Mouse (Mus musculus): ENCODE measurements around the gene Zcchc13. TPM values are rescaled to one million over a fixed set of nuclear protein-coding genes. Genes with fewer than 3 reads are reported as not detected.

Zcchc13 gene
- polyA plus RNA-seq, 1 experiment from 2014 or later: not detected

- ATAC-seq (ENCODE audit: low FRiP score, low TSS enrichment): no peak
- 73% methylated on average over 4 of the region's 4 CpGs for WGBS
- peaks cover 20% of the 10 kb centered on the region for H3K36me3 ChIP-seq (ENCODE audit: control insufficient read depth, insufficient read depth, low read length)
- peak overlapping the region; percentile 43 for H3K4me3 ChIP-seq (ENCODE audit: low read length)
- no peaks in the 10 kb centered on the region for H3K9me3 ChIP-seq (ENCODE audit: control insufficient read depth, low read length)
- no peaks in the 10 kb centered on the region for H3K27me3 ChIP-seq (ENCODE audit: control insufficient read depth, insufficient read depth, low read length)
- peak overlapping the region; percentile 59; the same call in 1 of the 2 replicates for H3K9ac ChIP-seq (ENCODE audit: low read depth, low read length)
- H3K4me1 ChIP-seq (ENCODE audit: control insufficient read depth, insufficient read depth, low read length): 0 out of 2 replicates have a peak, but pooled peaks cover 3% of the 10 kb centered on the region
- peak overlapping the region; percentile 48 for H3K4me2 ChIP-seq (replicated peaks; ENCODE audit: low read depth, low read length)
- H3K27ac ChIP-seq (ENCODE audit: low read depth, low read length): no peak overlapping the region
These were observed 14.9 kb upstream of the Zcchc13 start for GRCm38 (mm10) chrX:103615453-103615852.

- Histone ChIP-seq H3K4me2 (replicated peaks; ENCODE audit: low read depth, low read length) (peak overlapping the region; percentile 48), H3K9me3 (ENCODE audit: control insufficient read depth, low read length) (no peaks in the 10 kb centered on the region), H3K9ac (ENCODE audit: low read depth, low read length) (peak overlapping the region; percentile 59), H3K4me3 (ENCODE audit: low read length) (peak overlapping the region; percentile 43), H3K27ac (ENCODE audit: low read depth, low read length) (peak overlapping the region; percentile 90), H3K4me1 (ENCODE audit: control insufficient read depth, insufficient read depth, low read length) (0 out of 2 replicates have a peak, but pooled peaks cover 3% of the 10 kb centered on the region), H3K36me3 (ENCODE audit: control insufficient read depth, insufficient read depth, low read length) (peaks cover 15% of the 10 kb centered on the region; the same call in 1 of the 2 replicates), H3K27me3 (ENCODE audit: control insufficient read depth, insufficient read depth, low read length) (no peaks in the 10 kb centered on the region)
- peak; percentile 17; the same call in 1 of the 2 replicates for ATAC-seq (ENCODE audit: low FRiP score, low TSS enrichment)
- WGBS: 33% methylated on average over 19 of the region's 19 CpGs
These were observed 14.2 kb upstream of the Zcchc13 start for GRCm38 (mm10) chrX:103616162-103616535.

- H3K27me3 ChIP-seq (ENCODE audit: control insufficient read depth, insufficient read depth, low read length): no peaks in the 10 kb centered on the region
- H3K4me1 ChIP-seq (ENCODE audit: control insufficient read depth, insufficient read depth, low read length): 0 out of 2 replicates have a peak, but pooled peaks cover 3% of the 10 kb centered on the region
- peak overlapping the region; percentile 43 for H3K4me3 ChIP-seq (ENCODE audit: low read length)
- H3K4me2 ChIP-seq (replicated peaks; ENCODE audit: low read depth, low read length): peak overlapping the region; percentile 48
- peaks cover 11% of the 10 kb centered on the region; the same call in 1 of the 2 replicates for H3K36me3 ChIP-seq (ENCODE audit: control insufficient read depth, insufficient read depth, low read length)
- peak overlapping the region; percentile 59 for H3K9ac ChIP-seq (ENCODE audit: low read depth, low read length)
- no peaks in the 10 kb centered on the region for H3K9me3 ChIP-seq (ENCODE audit: control insufficient read depth, low read length)
- peak overlapping the region; percentile 90 for H3K27ac ChIP-seq (ENCODE audit: low read depth, low read length)
- 3% methylated on average over 32 of the region's 50 CpGs for WGBS
- ATAC-seq (ENCODE audit: low FRiP score, low TSS enrichment): peak; percentile 97
These were observed 13.6 kb upstream of the Zcchc13 start for GRCm38 (mm10) chrX:103616536-103617404.

GRCm38 (mm10) chrX:103617405-103618095 is 12.8 kb upstream of the Zcchc13 start:
- Histone ChIP-seq H3K27ac (ENCODE audit: low read depth, low read length) (peak overlapping the region; percentile 90), H3K4me1 (ENCODE audit: control insufficient read depth, insufficient read depth, low read length) (0 out of 2 replicates have a peak, but pooled peaks cover 3% of the 10 kb centered on the region), H3K4me2 (replicated peaks; ENCODE audit: low read depth, low read length) (peak overlapping the region; percentile 48), H3K27me3 (ENCODE audit: control insufficient read depth, insufficient read depth, low read length) (no peaks in the 10 kb centered on the region), H3K9me3 (ENCODE audit: control insufficient read depth, low read length) (no peaks in the 10 kb centered on the region), H3K9ac (ENCODE audit: low read depth, low read length) (peak overlapping the region; percentile 59; the same call in 1 of the 2 replicates), H3K4me3 (ENCODE audit: low read length) (peak overlapping the region; percentile 43), H3K36me3 (ENCODE audit: control insufficient read depth, insufficient read depth, low read length) (peaks cover 8% of the 10 kb centered on the region; the same call in 1 of the 2 replicates)
- WGBS: 22% methylated on average over 8 of the region's 8 CpGs
- no peak for ATAC-seq (ENCODE audit: low FRiP score, low TSS enrichment)

GRCm38 (mm10) chrX:103621799-103622198 is 8.6 kb upstream of the Zcchc13 start:
- Histone ChIP-seq H3K27me3 (ENCODE audit: control insufficient read depth, insufficient read depth, low read length) (no peaks in the 10 kb centered on the region), H3K4me1 (ENCODE audit: control insufficient read depth, insufficient read depth, low read length) (0 out of 2 replicates have a peak, but pooled peaks cover 3% of the 10 kb centered on the region), H3K4me2 (replicated peaks; ENCODE audit: low read depth, low read length) (peak overlapping the region; percentile 61), H3K9ac (ENCODE audit: low read depth, low read length) (peak overlapping the region; percentile 76), H3K27ac (ENCODE audit: low read depth, low read length) (peak overlapping the region; percentile 92), H3K36me3 (ENCODE audit: control insufficient read depth, insufficient read depth, low read length) (no peaks in the 10 kb centered on the region), H3K9me3 (ENCODE audit: control insufficient read depth, low read length) (no peaks in the 10 kb centered on the region), H3K4me3 (ENCODE audit: low read length) (peak overlapping the region; percentile 42)
- WGBS: 10% methylated on average over 8 of the region's 8 CpGs
- ATAC-seq (ENCODE audit: low FRiP score, low TSS enrichment): peak; percentile 2; the same call in 1 of the 2 replicates

- 3% methylated on average over 33 of the region's 33 CpGs for WGBS
- ATAC-seq (ENCODE audit: low FRiP score, low TSS enrichment): peak; percentile 94
These were observed 8.0 kb upstream of the Zcchc13 start for GRCm38 (mm10) chrX:103622260-103622934.

GRCm38 (mm10) chrX:103622935-103623280 is 7.5 kb upstream of the Zcchc13 start:
- Histone ChIP-seq H3K27me3 (ENCODE audit: control insufficient read depth, insufficient read depth, low read length) (no peaks in the 10 kb centered on the region), H3K9ac (ENCODE audit: low read depth, low read length) (peak overlapping the region; percentile 64), H3K4me3 (ENCODE audit: low read length) (peak overlapping the region; percentile 51), H3K9me3 (ENCODE audit: control insufficient read depth, low read length) (no peaks in the 10 kb centered on the region), H3K36me3 (ENCODE audit: control insufficient read depth, insufficient read depth, low read length) (no peaks in the 10 kb centered on the region), H3K27ac (ENCODE audit: low read depth, low read length) (peak overlapping the region; percentile 51; the same call in 1 of the 2 replicates), H3K4me1 (ENCODE audit: control insufficient read depth, insufficient read depth, low read length) (0 out of 2 replicates have a peak, but pooled peaks cover 3% of the 10 kb centered on the region), H3K4me2 (replicated peaks; ENCODE audit: low read depth, low read length) (peak overlapping the region; percentile 48)
- ATAC-seq (ENCODE audit: low FRiP score, low TSS enrichment): peak; percentile 17; the same call in 1 of the 2 replicates
- 2% methylated on average over 13 of the region's 13 CpGs for WGBS

More at GRCm38 (mm10) chrX:103622260-103622934, 8.0 kb upstream of the Zcchc13 start:
- Histone ChIP-seq H3K9ac (ENCODE audit: low read depth, low read length) (peak overlapping the region; percentile 76), H3K4me1 (ENCODE audit: control insufficient read depth, insufficient read depth, low read length) (0 out of 2 replicates have a peak, but pooled peaks cover 3% of the 10 kb centered on the region), H3K4me3 (ENCODE audit: low read length) (peak overlapping the region; percentile 51), H3K27ac (ENCODE audit: low read depth, low read length) (peak overlapping the region; percentile 92), H3K9me3 (ENCODE audit: control insufficient read depth, low read length) (no peaks in the 10 kb centered on the region), H3K27me3 (ENCODE audit: control insufficient read depth, insufficient read depth, low read length) (no peaks in the 10 kb centered on the region), H3K4me2 (replicated peaks; ENCODE audit: low read depth, low read length) (peak overlapping the region; percentile 61), H3K36me3 (ENCODE audit: control insufficient read depth, insufficient read depth, low read length) (no peaks in the 10 kb centered on the region)

GRCm38 (mm10) chrX:103623411-103623845 is 7.0 kb upstream of the Zcchc13 start:
- WGBS: under 1% methylated on average over 28 of the region's 28 CpGs
- Histone ChIP-seq H3K36me3 (ENCODE audit: control insufficient read depth, insufficient read depth, low read length) (no peaks in the 10 kb centered on the region), H3K9me3 (ENCODE audit: control insufficient read depth, low read length) (no peaks in the 10 kb centered on the region), H3K27ac (ENCODE audit: low read depth, low read length) (peak overlapping the region; percentile 51; the same call in 1 of the 2 replicates), H3K9ac (ENCODE audit: low read depth, low read length) (peak overlapping the region; percentile 64), H3K4me3 (ENCODE audit: low read length) (peak overlapping the region; percentile 51), H3K4me2 (replicated peaks; ENCODE audit: low read depth, low read length) (peak overlapping the region; percentile 48), H3K4me1 (ENCODE audit: control insufficient read depth, insufficient read depth, low read length) (no peaks in the 10 kb centered on the region), H3K27me3 (ENCODE audit: control insufficient read depth, insufficient read depth, low read length) (no peaks in the 10 kb centered on the region)
- peak; percentile 50; the same call in 1 of the 2 replicates for ATAC-seq (ENCODE audit: low FRiP score, low TSS enrichment)
